Mouse (Mus musculus) liver, postnatal 0 days (tissue): ENCODE results near the gene Stpg4.

Experiments used
- CTCF ChIP-seq: sonication (generic); IDR thresholded peaks from 2 replicates; pipeline ENCODE4 v1.5.1; 2016; ENCODE audit warnings: antibody characterized with exemption, low read depth
- EP300 ChIP-seq: IDR thresholded peaks from 2 replicates; pipeline ENCODE4 v1.6.1; 2016; ENCODE audit warnings: antibody characterized with exemption, low read depth, mild to moderate bottlenecking

- TF ChIP-seq CTCF (no peak), EP300 (no peak)
These were observed 62.3 kb downstream of the Stpg4 start for GRCm38 (mm10) chr17:87365268-87365667.
